Mouse (Mus musculus): ENCODE results near the gene Xpo5. TPM values are rescaled to one million over a fixed set of nuclear protein-coding genes. Genes with fewer than 3 reads are reported as not detected.

The Xpo5 gene
- polyA plus RNA-seq, 1 experiment from 2014 or later = 26.7 TPM

DNA sequence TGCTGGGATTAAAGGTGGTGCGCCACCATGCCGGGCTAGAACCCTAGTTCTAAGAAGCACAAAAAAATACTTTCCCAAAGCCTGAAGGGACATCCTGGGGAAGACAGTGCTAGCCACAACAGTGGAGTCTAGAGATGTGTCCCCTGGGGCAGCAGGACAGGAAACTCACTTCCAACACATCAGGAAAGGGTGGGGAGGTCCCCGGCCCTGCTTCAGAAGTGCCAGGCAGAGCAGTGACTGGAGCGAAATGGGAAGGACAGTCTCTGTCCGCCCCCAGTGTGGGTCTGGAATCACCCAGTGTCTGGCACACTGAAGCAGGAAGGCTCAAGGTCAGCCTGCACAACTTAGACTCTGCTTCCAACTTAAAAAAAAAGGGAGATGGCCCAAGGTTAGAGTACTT lies 70.1 kb downstream of the Xpo5 start:
- 89% methylated on average over 5 of the region's 5 CpGs for WGBS
- Histone ChIP-seq H3K9me3 (ENCODE audit: control insufficient read depth, low read length) (no peaks in the 10 kb centered on the region), H3K4me2 (ENCODE audit: low read depth, low read length) (no peak overlapping the region), H3K27ac (ENCODE audit: low read length) (no peak overlapping the region), H3K4me3 (ENCODE audit: low read length) (no peak overlapping the region), H3K9ac (ENCODE audit: low read depth, low read length) (no peak overlapping the region), H3K4me1 (ENCODE audit: control insufficient read depth, insufficient read depth, low read length) (peaks cover 24% of the 10 kb centered on the region), H3K27me3 (replicated peaks; ENCODE audit: control insufficient read depth, insufficient read depth, low read length) (no peaks in the 10 kb centered on the region), H3K36me3 (ENCODE audit: control insufficient read depth, insufficient read depth, low read length) (peaks cover 13% of the 10 kb centered on the region; the same call in 1 of the 2 replicates)
- ATAC-seq = no peak

DNA sequence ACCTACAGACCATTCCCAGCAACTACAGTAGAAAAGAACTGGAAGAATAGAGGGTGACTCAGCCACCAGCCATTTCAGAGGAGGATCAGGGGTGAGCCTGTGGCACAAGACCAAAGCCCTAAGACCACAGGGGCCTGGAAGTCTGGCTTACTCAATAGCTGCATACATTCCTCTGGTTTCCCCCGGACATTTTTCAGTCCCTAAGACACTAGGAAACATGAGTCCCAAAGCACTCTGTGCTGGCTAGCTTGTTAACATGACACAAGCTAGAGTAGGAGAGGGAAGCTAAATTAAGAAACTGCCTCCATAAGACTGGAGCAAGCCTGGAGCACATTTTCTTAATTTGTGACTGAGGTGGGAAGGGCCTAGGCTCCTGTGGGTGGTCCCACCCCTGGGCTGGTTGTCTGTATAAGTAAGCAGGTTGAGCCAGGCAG lies 71.2 kb downstream of the Xpo5 start:
- no peak for ATAC-seq
- no peak overlapping the region for H3K9ac ChIP-seq (ENCODE audit: low read depth, low read length)
- H3K27me3 ChIP-seq (replicated peaks; ENCODE audit: control insufficient read depth, insufficient read depth, low read length) = no peaks in the 10 kb centered on the region
- WGBS = 64% methylated on average over 1 of the region's 1 CpGs
- H3K9me3 ChIP-seq (ENCODE audit: control insufficient read depth, low read length) = no peaks in the 10 kb centered on the region
- peaks cover 13% of the 10 kb centered on the region; the same call in 1 of the 2 replicates for H3K36me3 ChIP-seq (ENCODE audit: control insufficient read depth, insufficient read depth, low read length)
- peaks cover 19% of the 10 kb centered on the region for H3K4me1 ChIP-seq (ENCODE audit: control insufficient read depth, insufficient read depth, low read length)
- H3K4me3 ChIP-seq (ENCODE audit: low read length) = no peak overlapping the region
- no peak overlapping the region for H3K4me2 ChIP-seq (ENCODE audit: low read depth, low read length)
- no peak overlapping the region for H3K27ac ChIP-seq (ENCODE audit: low read length)

DNA sequence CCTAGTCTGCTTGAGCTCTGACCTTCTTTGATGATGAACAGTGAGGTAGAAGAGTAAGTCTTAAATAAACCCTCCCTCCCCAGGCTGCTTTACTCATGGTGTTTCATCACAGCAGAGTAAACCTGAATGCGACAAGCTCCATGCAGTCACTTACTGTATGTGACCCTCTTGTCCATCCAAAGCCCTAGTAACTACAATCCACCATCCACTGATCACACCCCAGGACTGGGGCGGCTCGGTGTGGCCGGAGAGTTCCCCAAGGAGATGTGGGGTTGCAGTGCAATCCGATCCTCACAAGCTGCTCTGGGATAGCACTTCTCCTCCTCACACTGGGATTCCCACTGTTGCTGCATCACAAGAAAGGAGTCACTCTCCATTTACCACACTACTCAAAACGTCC lies 71.9 kb downstream of the Xpo5 start:
- Histone ChIP-seq H3K4me3 (ENCODE audit: low read length) (no peak overlapping the region), H3K36me3 (ENCODE audit: control insufficient read depth, insufficient read depth, low read length) (peaks cover 13% of the 10 kb centered on the region; the same call in 1 of the 2 replicates), H3K27ac (ENCODE audit: low read length) (no peak overlapping the region), H3K4me2 (ENCODE audit: low read depth, low read length) (no peak overlapping the region), H3K9me3 (ENCODE audit: control insufficient read depth, low read length) (no peaks in the 10 kb centered on the region), H3K4me1 (ENCODE audit: control insufficient read depth, insufficient read depth, low read length) (peaks cover 18% of the 10 kb centered on the region), H3K27me3 (replicated peaks; ENCODE audit: control insufficient read depth, insufficient read depth, low read length) (no peaks in the 10 kb centered on the region), H3K9ac (ENCODE audit: low read depth, low read length) (no peak overlapping the region)
- ATAC-seq = no peak
- 77% methylated on average over 6 of the region's 6 CpGs for WGBS

DNA sequence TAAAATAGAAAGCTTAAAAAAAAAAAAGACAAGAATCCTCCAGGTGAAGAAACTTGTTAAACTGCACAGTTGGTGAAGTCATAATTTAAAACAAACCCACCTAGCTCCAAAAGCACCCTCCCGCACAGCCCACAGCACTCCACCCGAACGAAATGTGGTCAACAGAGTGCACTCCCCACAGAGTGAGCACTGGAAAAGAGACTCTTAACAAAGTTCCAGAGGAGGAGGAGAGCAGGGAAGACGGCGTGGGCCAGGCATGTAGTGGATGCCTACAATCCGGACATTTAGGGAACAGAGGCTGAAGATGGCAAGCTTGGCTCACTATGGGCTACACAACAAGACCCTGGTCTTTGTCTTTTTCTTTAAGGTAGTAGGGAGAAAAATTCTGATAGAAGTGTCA lies 72.5 kb downstream of the Xpo5 start:
- H3K4me1 ChIP-seq (ENCODE audit: control insufficient read depth, insufficient read depth, low read length) = peaks cover 12% of the 10 kb centered on the region
- no peak overlapping the region for H3K4me2 ChIP-seq (ENCODE audit: low read depth, low read length)
- WGBS = 90% methylated on average over 6 of the region's 6 CpGs
- no peaks in the 10 kb centered on the region for H3K27me3 ChIP-seq (replicated peaks; ENCODE audit: control insufficient read depth, insufficient read depth, low read length)
- H3K36me3 ChIP-seq (ENCODE audit: control insufficient read depth, insufficient read depth, low read length) = peaks cover 7% of the 10 kb centered on the region; the same call in 1 of the 2 replicates
- no peak overlapping the region for H3K4me3 ChIP-seq (ENCODE audit: low read length)
- H3K9me3 ChIP-seq (ENCODE audit: control insufficient read depth, low read length) = no peaks in the 10 kb centered on the region
- no peak for ATAC-seq
- no peak overlapping the region for H3K9ac ChIP-seq (ENCODE audit: low read depth, low read length)
- no peak overlapping the region for H3K27ac ChIP-seq (ENCODE audit: low read length)

DNA sequence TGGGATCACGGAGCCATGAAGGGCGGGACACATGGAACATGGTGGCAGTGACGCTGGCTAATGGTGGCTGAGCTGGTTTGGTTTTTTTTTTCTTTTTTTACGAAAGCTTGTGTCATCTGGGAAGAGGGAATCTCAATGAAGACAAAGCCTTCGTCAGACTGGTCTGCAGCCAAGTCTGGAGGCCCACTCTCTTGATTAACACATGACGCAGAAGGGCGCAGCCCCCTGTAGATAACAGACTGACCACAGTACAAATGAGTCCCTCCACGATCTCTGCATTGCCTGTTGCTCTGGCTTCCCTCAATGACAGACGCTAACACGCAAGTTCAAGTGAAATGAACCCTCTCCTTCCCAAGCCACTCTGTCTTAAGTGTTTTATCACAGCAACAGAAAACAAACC lies 72.9 kb downstream of the Xpo5 start:
- no peak overlapping the region for H3K9ac ChIP-seq (ENCODE audit: low read depth, low read length)
- no peaks in the 10 kb centered on the region for H3K27me3 ChIP-seq (replicated peaks; ENCODE audit: control insufficient read depth, insufficient read depth, low read length)
- H3K27ac ChIP-seq (ENCODE audit: low read length) = no peak overlapping the region
- H3K36me3 ChIP-seq (ENCODE audit: control insufficient read depth, insufficient read depth, low read length) = peaks cover 6% of the 10 kb centered on the region; the same call in 1 of the 2 replicates
- no peak overlapping the region for H3K4me3 ChIP-seq (ENCODE audit: low read length)
- H3K9me3 ChIP-seq (ENCODE audit: control insufficient read depth, low read length) = no peaks in the 10 kb centered on the region
- H3K4me2 ChIP-seq (ENCODE audit: low read depth, low read length) = no peak overlapping the region
- no peak for ATAC-seq
- peaks cover 8% of the 10 kb centered on the region for H3K4me1 ChIP-seq (ENCODE audit: control insufficient read depth, insufficient read depth, low read length)
- WGBS = 89% methylated on average over 10 of the region's 10 CpGs

DNA sequence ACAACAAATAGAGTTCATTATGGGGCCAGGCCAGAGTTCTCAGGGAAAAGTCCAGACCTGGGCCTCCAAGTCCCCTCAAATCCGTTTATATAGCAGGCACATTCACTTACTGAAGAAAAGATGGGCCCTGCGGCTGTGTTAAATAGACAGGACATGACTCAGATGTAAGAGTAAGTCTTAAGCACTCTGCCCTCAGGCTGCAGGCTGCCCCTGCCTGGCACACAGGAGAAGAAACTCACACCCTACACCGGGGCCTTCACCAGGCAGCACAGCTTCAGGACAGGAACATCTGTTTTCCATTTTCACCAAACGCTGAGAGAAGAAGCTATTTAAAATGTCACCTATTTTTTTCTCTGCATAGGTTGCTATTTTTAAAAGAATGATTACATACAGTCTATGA lies 75.0 kb downstream of the Xpo5 start:
- Histone ChIP-seq H3K4me1 (ENCODE audit: control insufficient read depth, insufficient read depth, low read length) (peaks cover 13% of the 10 kb centered on the region), H3K4me3 (ENCODE audit: low read length) (no peak overlapping the region)

DNA sequence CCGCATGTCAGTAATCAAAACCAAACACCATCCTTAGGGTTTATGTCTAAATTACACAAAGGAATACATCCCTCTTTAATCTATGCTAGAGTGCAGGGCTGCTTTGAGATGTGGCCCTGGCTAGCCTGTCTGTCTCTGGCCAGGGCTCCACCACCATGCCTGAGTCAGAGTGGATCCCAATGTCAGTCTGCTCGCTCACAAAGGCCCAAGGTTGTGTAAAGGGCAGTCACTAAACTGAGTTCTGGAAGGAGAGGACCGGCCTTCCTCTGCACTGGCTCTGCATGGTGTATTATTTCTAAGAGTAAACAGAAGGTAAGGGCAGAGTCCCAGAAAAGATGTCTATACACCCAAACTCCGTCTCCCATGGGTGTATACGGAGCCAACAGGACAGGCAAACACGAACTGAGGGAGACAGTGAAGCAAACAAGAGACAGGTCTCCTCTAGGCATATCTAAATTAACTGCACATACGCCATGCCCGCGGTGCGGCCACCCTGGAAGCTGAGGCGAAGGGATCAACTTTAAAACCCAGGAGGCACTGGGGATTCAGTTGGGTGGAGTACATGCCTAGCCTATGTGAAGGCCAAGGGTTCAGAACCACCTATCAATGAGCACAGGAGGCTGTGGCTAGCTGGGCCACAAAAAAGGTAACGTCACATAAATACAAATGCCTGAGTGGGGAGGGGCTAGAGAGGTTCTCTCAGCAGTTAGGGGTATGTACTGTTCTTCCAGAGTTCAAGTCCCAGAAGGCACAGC lies 75.6 kb downstream of the Xpo5 start:
- H3K27ac ChIP-seq (ENCODE audit: low read length) = no peak overlapping the region
- no peak overlapping the region for H3K4me2 ChIP-seq (ENCODE audit: low read depth, low read length)
- H3K4me1 ChIP-seq (ENCODE audit: control insufficient read depth, insufficient read depth, low read length) = peaks cover 12% of the 10 kb centered on the region
- H3K9ac ChIP-seq (ENCODE audit: low read depth, low read length) = no peak overlapping the region
- H3K36me3 ChIP-seq (ENCODE audit: control insufficient read depth, insufficient read depth, low read length) = peaks cover 2% of the 10 kb centered on the region; the same call in 1 of the 2 replicates
- no peak for ATAC-seq
- H3K9me3 ChIP-seq (ENCODE audit: control insufficient read depth, low read length) = no peaks in the 10 kb centered on the region
- H3K4me3 ChIP-seq (ENCODE audit: low read length) = no peak overlapping the region
- H3K27me3 ChIP-seq (replicated peaks; ENCODE audit: control insufficient read depth, insufficient read depth, low read length) = no peaks in the 10 kb centered on the region
- 88% methylated on average over 12 of the region's 12 CpGs for WGBS

More for the DNA sequence above, 75.0 kb downstream of the Xpo5 start:
- H3K9ac ChIP-seq (ENCODE audit: low read depth, low read length) = no peak overlapping the region
- no peak overlapping the region for H3K4me2 ChIP-seq (ENCODE audit: low read depth, low read length)
- H3K27me3 ChIP-seq (replicated peaks; ENCODE audit: control insufficient read depth, insufficient read depth, low read length) = no peaks in the 10 kb centered on the region
- H3K36me3 ChIP-seq (ENCODE audit: control insufficient read depth, insufficient read depth, low read length) = peaks cover 2% of the 10 kb centered on the region; the same call in 1 of the 2 replicates
- H3K9me3 ChIP-seq (ENCODE audit: control insufficient read depth, low read length) = no peaks in the 10 kb centered on the region
- WGBS = 70% methylated on average over 4 of the region's 4 CpGs
- no peak overlapping the region for H3K27ac ChIP-seq (ENCODE audit: low read length)
- ATAC-seq = no peak

DNA sequence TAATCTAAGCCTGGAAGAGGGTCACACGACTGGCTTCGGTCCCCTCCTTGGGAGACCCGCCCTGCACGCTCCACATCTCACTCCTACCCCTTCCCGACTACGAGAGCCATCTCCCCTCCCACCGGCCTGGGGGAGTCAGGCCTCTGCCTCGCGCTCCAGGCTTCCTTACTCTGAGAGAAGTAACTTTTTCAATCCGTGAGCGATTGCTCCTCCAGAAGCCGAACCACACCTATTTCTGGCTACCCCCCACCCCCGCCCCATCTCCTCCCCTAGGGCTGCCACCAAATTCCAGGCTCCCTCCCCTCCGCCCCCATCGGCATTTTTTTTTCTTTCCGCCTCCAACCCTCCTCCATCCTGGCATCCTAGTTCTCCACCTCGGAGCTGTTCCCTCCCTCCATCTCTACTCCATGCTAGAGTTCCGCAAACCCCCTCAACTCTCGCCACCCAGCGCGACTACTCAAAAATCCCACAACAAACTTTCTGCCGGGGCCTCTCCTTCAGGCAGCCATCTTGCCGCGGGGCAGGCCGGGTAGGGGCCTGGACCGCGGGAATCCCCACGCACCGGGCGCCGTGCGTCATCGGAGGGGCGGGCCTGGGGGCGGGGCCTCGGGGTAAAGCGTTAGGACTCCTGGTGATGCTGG lies 80.0 kb downstream of the Xpo5 start, which contains the start of gene Tjap1:
TSS of gene Tjap1 (minus strand) at position 544 of the 641 bp plus-strand sequence.
- Histone ChIP-seq H3K4me2 (ENCODE audit: low read depth, low read length) (peak within 1 kb of the TSS; percentile 78), H3K4me1 (ENCODE audit: control insufficient read depth, insufficient read depth, low read length) (peaks cover 15% of the 10 kb centered on the region)
- 1% methylated on average over 37 of the region's 37 CpGs for WGBS

DNA sequence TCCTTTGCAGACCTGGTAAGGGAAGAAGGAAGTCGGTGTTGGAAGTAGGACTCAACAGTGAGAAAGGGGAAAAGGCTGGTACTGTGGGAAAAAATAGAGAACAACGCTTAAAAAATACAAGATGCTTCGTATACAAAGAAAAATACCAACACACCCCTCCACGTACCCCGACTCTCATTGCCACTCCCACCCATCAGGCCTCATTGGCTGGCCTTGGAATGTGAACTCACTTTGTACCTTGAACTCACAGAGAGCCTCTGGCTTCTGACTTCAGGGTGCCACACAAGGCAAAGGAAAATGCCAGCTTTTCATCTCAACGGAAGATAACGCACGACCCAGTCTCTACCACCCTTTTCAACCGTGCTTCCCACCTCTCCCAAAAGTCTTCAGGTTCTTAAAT lies 80.6 kb downstream of the Xpo5 start:
- H3K4me3 ChIP-seq (ENCODE audit: low read length) = peak overlapping the region; percentile 72
- 16% methylated on average over 9 of the region's 9 CpGs for WGBS
- H3K36me3 ChIP-seq (ENCODE audit: control insufficient read depth, insufficient read depth, low read length) = no peaks in the 10 kb centered on the region; the same call in 1 of the 2 replicates
- no peaks in the 10 kb centered on the region for H3K9me3 ChIP-seq (ENCODE audit: control insufficient read depth, low read length)
- ATAC-seq = peak; percentile 79
- H3K9ac ChIP-seq (ENCODE audit: low read depth, low read length) = peak overlapping the region; percentile 45; the same call in 1 of the 2 replicates
- H3K4me1 ChIP-seq (ENCODE audit: control insufficient read depth, insufficient read depth, low read length) = peaks cover 19% of the 10 kb centered on the region
- H3K27me3 ChIP-seq (replicated peaks; ENCODE audit: control insufficient read depth, insufficient read depth, low read length) = no peaks in the 10 kb centered on the region
- peak overlapping the region; percentile 78 for H3K4me2 ChIP-seq (ENCODE audit: low read depth, low read length)
- H3K27ac ChIP-seq (ENCODE audit: low read length) = peak overlapping the region; percentile 57

More for the DNA sequence above, 80.0 kb downstream of the Xpo5 start, which contains the start of gene Tjap1:
- Histone ChIP-seq H3K27me3 (replicated peaks; ENCODE audit: control insufficient read depth, insufficient read depth, low read length) (no peaks in the 10 kb centered on the region), H3K36me3 (ENCODE audit: control insufficient read depth, insufficient read depth, low read length) (no peaks in the 10 kb centered on the region; the same call in 1 of the 2 replicates), H3K27ac (ENCODE audit: low read length) (peak within 1 kb of the TSS; percentile 80), H3K4me3 (ENCODE audit: low read length) (peak within 1 kb of the TSS; percentile 72), H3K9ac (ENCODE audit: low read depth, low read length) (peak within 1 kb of the TSS; percentile 84), H3K9me3 (ENCODE audit: control insufficient read depth, low read length) (no peaks in the 10 kb centered on the region)
- peak; percentile 97 for ATAC-seq
